Mouse (Mus musculus): ENCODE results near the gene Pgs1. TPM values are rescaled to one million over a fixed set of nuclear protein-coding genes. Genes with fewer than 3 reads are reported as not detected.
A peak's percentile ranks its signal among the peaks of the same experiment; 100 is the strongest.

The Pgs1 gene
- polyA plus RNA-seq, 1 experiment from 2014 or later: 47.4 TPM

DNA sequence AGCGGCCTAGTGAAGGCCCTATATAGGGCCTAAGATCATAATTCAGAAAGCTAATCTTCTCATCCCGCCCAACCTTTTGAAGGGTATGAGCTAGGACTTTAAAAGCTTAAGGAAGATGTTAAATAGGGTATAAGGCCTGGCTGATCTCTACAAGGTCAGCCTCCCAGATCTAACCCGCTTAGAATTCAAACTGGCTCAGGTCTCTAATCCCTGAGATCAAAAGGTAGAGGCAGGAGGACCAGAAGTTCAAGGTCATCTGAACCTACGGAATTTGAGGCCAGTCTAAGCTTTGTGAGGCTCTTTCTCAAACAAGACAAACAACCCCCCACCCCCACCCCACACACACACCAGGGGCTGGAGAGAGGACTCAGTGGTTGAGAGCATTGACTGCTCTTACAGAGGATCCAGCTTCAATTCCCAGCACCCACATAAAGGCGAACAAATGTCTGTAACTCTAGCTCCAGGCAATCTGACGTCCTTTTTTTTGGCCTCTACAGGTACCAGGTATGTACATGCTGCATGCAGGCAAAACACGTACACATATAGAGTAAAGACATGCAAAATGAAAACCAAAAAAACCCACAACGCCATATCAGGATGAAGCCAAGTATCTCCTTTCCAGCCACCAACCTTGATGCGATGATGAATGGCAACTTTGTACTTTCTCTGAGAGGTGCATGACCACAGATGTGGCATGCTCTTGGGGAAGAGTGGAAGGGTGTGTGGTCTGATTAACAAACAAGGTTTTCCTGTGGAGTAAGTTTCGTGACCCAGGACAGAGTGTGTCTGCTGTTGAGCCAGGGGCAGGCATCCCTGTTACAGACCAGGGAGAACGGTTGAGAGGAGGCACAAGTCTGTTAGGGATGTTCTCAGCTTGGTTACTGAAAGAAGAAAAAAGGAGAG is 13.2 kb upstream of the Pgs1 start:
- H3K36me3 ChIP-seq: no peaks in the 10 kb centered on the region
- no peak overlapping the region for H3K4me3 ChIP-seq
- no peak overlapping the region for H3K9ac ChIP-seq
- no peak overlapping the region for H3K27ac ChIP-seq
- peaks cover 47% of the 10 kb centered on the region for H3K4me1 ChIP-seq (replicated peaks)
- H3K27me3 ChIP-seq: peaks cover 21% of the 10 kb centered on the region; the same call in 1 of the 2 replicates
- no peak overlapping the region for H3K4me2 ChIP-seq
- WGBS: 64% methylated on average over 11 of the region's 11 CpGs
- no peaks in the 10 kb centered on the region for H3K9me3 ChIP-seq
- no peak for ATAC-seq (ENCODE audit: low FRiP score)

DNA sequence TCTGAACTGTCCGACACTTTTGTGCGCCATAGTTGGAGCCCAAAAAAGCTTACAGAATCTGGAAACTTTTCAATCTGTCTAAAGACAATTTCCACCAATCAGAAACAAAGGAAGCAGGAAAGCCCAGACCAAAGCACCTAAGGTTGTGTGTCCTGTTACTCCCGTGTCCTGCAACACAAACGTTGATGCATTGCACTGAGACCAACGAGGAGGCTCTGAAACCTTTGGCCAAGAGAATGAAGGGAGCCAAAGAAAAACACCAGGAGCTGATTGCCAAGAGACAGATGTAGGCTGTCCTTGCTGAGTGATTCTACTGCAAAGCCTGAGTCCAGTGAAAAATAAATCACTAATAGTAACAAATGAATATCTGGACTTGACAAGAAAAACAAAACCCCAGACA is 12.5 kb upstream of the Pgs1 start:
- Histone ChIP-seq H3K4me2 (no peak overlapping the region), H3K4me3 (no peak overlapping the region), H3K9me3 (no peaks in the 10 kb centered on the region), H3K27me3 (peaks cover 19% of the 10 kb centered on the region; the same call in 1 of the 2 replicates), H3K9ac (no peak overlapping the region), H3K36me3 (no peaks in the 10 kb centered on the region), H3K4me1 (replicated peaks) (peaks cover 40% of the 10 kb centered on the region), H3K27ac (no peak overlapping the region)
- WGBS: 43% methylated on average over 5 of the region's 5 CpGs
- ATAC-seq (ENCODE audit: low FRiP score): no peak

DNA sequence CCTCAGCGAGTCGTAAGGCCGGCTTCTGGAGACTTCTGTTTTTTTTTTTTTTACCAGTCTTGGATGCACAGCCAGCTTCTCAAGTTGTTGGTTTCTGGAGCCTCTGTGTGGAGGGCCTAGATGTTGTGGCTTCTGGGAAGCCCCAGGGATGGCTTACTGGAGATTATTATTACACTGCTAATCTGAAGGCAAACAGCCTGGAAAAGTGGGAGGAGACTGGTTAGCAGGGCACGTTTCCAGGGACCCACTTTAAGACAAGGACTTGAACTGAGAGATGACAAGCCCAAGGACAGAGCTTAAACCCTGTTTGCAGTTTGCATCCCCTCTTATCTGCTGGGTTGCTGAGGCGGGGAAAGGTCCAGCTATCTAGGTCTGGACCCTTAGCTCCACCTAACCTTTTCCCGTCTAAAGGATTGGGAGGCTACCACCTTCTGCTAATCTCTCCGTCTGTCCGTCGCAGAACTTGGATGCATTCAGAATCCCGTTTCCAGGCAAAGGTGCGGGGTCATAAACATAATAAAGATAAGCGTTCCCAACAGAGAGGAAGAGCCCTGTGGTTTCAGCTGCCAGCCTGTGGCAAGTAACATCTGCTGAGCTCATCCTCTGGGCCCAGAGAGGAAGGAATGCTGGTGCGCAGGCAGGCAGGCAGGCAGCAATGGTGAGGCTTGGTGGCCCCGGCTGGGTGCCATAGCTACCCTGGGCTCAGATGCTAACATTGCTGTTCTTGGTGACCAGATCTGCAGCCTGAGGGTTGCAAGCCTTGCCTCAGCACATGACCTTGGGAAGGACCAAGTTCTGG is 11.6 kb upstream of the Pgs1 start:
- Histone ChIP-seq H3K4me3 (no peak overlapping the region), H3K9me3 (no peaks in the 10 kb centered on the region), H3K9ac (0 out of 2 replicates have a peak overlapping the region, but pooled peaks have one; percentile 24), H3K36me3 (no peaks in the 10 kb centered on the region), H3K4me1 (replicated peaks) (peaks cover 35% of the 10 kb centered on the region), H3K4me2 (no peak overlapping the region), H3K27me3 (peaks cover 19% of the 10 kb centered on the region; the same call in 1 of the 2 replicates), H3K27ac (peak overlapping the region; percentile 84; the same call in 1 of the 2 replicates)
- no peak for ATAC-seq (ENCODE audit: low FRiP score)
- 21% methylated on average over 14 of the region's 14 CpGs for WGBS

DNA sequence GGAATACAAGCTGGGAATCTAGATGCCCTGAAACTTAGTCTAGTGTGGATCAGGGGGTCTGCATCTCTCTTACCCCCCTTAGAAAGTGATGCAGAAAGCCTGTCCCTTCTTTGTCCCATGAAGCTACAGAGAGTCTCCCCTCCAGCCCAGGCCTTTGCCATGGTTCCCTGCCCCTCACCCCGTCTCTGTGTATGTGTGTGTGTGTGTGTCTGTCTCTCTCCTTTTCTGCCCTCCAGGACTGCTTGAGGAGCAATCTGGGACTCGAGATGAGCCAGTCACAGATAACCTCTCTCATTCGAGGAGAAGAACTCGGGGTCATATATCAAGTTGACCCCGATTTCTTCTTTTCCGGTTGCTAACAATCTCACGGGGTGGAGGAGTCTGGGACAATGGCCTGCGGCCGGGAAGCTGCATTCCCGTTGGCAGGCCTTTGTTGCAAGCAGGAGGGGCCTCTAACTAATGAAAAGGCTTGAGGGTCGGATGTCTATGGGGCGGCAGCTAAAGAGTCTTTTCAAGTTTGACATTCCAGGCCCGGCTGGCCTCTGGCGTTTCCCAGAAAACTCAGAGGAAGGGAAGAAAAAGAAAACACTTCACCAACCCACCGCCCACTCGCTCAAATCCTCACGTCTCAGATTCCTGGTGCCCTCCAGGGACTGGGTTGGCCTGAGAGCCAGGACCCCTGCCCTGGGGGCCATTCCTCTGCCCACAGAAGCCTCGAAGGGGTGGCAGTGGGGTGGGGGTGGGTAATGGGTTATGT is 10.7 kb upstream of the Pgs1 start:
- Histone ChIP-seq H3K27me3 (peaks cover 18% of the 10 kb centered on the region; the same call in 1 of the 2 replicates), H3K27ac (peak overlapping the region; percentile 84), H3K9ac (peak overlapping the region; percentile 24; the same call in 1 of the 2 replicates), H3K4me1 (replicated peaks) (peaks cover 30% of the 10 kb centered on the region), H3K9me3 (no peaks in the 10 kb centered on the region), H3K36me3 (no peaks in the 10 kb centered on the region), H3K4me3 (no peak overlapping the region), H3K4me2 (no peak overlapping the region)
- 4% methylated on average over 18 of the region's 18 CpGs for WGBS
- ATAC-seq (ENCODE audit: low FRiP score): peak; percentile 43; the same call in 1 of the 2 replicates

DNA sequence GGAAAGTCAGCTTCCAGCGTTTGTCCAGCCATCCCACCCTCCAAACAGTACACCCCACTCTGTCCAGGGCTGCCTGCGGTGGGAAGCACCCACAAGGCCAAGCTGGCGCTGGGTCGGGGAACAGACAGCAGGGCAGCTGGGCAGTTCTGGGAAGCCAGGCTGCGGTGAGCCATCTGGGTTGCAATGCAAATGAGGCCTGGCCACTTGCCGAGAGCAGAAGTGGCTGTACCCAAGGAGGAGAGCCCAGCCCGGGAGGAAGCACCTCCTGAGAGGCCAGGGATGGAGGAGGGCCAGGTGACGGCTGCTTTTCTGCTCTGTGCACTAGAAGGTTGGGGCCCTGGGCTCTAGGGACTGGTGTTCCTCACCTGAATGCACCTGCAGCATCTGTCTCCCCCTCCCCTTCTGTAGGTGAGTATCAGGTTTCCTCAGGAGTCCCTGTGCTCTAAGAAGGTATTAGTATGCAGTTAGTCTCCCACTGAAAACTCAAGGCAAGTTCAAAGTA is 10.0 kb upstream of the Pgs1 start:
- 0 out of 2 replicates have a peak, but pooled peaks cover 13% of the 10 kb centered on the region for H3K27me3 ChIP-seq
- H3K9me3 ChIP-seq: no peaks in the 10 kb centered on the region
- H3K4me2 ChIP-seq: no peak overlapping the region
- H3K4me1 ChIP-seq (replicated peaks): peaks cover 30% of the 10 kb centered on the region
- H3K4me3 ChIP-seq: no peak overlapping the region
- no peaks in the 10 kb centered on the region for H3K36me3 ChIP-seq
- peak overlapping the region; percentile 36 for H3K9ac ChIP-seq
- H3K27ac ChIP-seq: peak overlapping the region; percentile 84
- peak; percentile 49 for ATAC-seq (ENCODE audit: low FRiP score)
- 3% methylated on average over 8 of the region's 8 CpGs for WGBS

DNA sequence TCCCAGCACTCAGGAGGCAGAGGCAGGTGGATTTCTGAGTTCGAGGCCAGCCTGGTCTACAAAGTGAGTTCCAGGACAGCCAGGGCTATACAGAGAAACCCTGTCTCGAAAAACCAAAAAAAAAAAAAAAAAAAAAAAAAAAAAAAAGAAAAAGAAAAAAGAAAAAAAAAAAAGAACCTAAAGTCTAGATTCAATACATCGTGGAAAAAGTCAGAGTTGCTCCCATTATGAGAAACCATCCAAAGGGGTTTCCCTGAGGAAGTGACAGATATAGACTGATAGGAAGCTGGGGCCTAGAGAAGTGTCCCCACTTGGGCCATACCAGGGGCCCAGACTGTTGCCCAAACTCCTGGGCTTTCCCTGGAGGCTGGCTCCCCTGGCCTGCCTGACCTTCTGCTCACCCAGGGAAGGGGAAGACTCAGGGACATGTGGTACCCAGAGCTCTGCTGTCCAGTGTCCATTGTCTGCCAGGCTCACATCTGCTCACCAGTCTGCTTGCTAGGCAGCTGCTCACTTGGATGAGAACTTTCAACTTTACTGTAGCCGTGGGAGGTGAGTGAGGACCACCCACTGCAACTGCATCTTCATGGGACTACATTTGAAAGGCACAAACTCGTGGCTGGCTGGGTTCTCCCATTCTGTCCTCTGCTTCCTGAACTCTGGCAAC is 8.3 kb upstream of the Pgs1 start:
- Histone ChIP-seq H3K9ac (no peak overlapping the region), H3K4me1 (replicated peaks) (peaks cover 30% of the 10 kb centered on the region), H3K36me3 (no peaks in the 10 kb centered on the region), H3K9me3 (no peaks in the 10 kb centered on the region), H3K4me2 (no peak overlapping the region), H3K27ac (no peak overlapping the region), H3K4me3 (no peak overlapping the region), H3K27me3 (0 out of 2 replicates have a peak, but pooled peaks cover 9% of the 10 kb centered on the region)
- no peak for ATAC-seq (ENCODE audit: low FRiP score)
- 60% methylated on average over 5 of the region's 5 CpGs for WGBS

DNA sequence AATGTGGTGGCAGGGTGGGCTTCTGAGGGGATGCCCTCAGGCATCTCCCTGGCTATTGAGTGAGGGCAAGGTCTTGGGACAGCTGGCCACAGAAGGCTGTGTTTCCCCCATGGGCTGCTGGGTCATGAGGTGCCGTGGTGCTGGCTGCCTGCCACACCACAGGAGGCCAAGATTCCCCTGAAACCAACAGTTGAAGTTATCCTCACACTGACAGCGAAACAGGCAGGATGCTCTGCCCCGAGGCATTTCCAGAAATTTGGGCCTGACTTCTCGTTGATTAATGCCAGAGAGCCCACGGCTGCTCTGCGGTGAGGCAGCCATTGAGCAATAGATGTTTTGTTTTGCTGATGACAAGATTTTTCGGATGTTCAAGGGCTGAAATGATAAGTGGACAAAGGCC is 6.7 kb upstream of the Pgs1 start:
- no peak overlapping the region for H3K4me2 ChIP-seq
- 58% methylated on average over 7 of the region's 7 CpGs for WGBS
- no peak overlapping the region for H3K27ac ChIP-seq
- no peaks in the 10 kb centered on the region for H3K36me3 ChIP-seq
- H3K9ac ChIP-seq: no peak overlapping the region
- no peak overlapping the region for H3K4me3 ChIP-seq
- 0 out of 2 replicates have a peak, but pooled peaks cover 5% of the 10 kb centered on the region for H3K27me3 ChIP-seq
- no peak for ATAC-seq (ENCODE audit: low FRiP score)
- no peaks in the 10 kb centered on the region for H3K9me3 ChIP-seq
- H3K4me1 ChIP-seq (replicated peaks): peaks cover 23% of the 10 kb centered on the region

DNA sequence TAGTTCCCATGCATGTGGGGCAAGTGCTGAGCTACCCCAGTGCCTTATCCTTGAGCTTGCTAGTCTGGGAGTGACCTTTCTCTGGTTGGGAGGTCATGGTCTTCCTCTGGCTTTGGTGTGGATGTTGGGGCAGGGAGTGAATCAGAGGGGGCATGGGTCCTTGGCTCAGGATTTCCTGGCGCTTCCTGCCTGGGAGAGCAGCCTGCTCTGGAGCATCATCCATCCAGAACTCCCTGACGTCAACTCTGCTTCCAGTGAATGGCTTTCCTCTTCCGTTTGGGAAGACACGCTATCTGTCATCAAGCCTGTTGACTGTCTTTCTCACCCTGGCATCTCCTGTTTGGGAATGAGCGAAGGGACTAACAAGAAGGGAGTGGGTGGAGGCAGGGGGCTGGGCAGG is 3.7 kb upstream of the Pgs1 start:
- Histone ChIP-seq H3K36me3 (no peaks in the 10 kb centered on the region), H3K9me3 (no peaks in the 10 kb centered on the region), H3K4me1 (replicated peaks) (peaks cover 10% of the 10 kb centered on the region), H3K27ac (no peak overlapping the region), H3K27me3 (no peaks in the 10 kb centered on the region), H3K4me3 (no peak overlapping the region), H3K9ac (no peak overlapping the region), H3K4me2 (no peak overlapping the region)
- no peak for ATAC-seq (ENCODE audit: low FRiP score)
- WGBS: 79% methylated on average over 5 of the region's 5 CpGs

DNA sequence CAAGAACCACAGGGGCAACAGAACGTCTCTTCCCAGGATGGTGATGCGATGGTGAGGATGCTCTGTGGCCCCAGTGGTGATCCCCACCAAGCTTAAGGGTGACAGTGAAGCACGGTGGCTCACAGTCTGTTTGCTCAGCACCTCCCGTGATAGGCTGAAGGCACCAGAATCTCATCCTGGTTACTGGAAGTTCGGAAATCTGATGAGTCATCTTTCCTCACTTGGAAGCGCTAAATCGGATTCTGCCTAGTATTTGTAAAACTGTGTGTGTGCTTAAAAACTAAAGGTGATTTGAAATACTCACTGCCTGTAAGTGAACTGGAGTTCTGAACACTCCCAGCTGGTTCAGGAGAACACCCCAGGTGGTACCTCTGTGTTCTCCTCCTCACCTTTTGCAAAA is 2.3 kb upstream of the Pgs1 start:
- H3K4me3 ChIP-seq: no peak overlapping the region
- ATAC-seq (ENCODE audit: low FRiP score): no peak
- no peak overlapping the region for H3K4me2 ChIP-seq
- no peaks in the 10 kb centered on the region for H3K36me3 ChIP-seq
- no peak overlapping the region for H3K9ac ChIP-seq
- H3K27ac ChIP-seq: no peak overlapping the region
- no peaks in the 10 kb centered on the region for H3K27me3 ChIP-seq
- 73% methylated on average over 7 of the region's 7 CpGs for WGBS
- peaks cover 24% of the 10 kb centered on the region for H3K4me1 ChIP-seq (replicated peaks)
- H3K9me3 ChIP-seq: no peaks in the 10 kb centered on the region

DNA sequence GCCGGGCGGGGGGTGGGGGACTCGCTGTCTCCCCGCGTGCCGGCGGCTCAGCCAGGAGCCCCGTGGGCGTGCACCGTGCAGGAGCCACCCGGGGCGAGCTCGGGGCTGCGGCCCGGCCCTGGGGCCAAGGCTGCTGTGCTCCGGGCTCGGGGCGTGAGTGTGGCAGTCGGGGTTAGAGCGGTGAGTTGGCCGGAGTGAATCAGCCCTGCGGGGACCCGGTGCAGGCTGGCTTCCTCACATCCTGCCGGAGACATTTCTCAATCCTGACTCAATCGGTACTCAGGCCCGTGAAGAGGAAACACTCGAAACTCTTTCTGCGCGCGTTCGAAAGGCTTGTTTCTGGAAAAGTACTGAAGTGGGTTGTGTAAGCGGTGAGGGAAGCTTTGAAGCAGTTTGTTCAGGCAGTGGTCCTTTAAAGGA is 950 bp downstream of the Pgs1 start:
- peak overlapping the region; percentile 95 for H3K27ac ChIP-seq
- no peaks in the 10 kb centered on the region for H3K9me3 ChIP-seq
- H3K36me3 ChIP-seq: no peaks in the 10 kb centered on the region
- peak overlapping the region; percentile 85 for H3K4me2 ChIP-seq
- peaks cover 53% of the 10 kb centered on the region for H3K4me1 ChIP-seq (replicated peaks)
- H3K4me3 ChIP-seq: peak overlapping the region; percentile 100
- H3K9ac ChIP-seq: peak overlapping the region; percentile 97
- peak; percentile 77 for ATAC-seq (ENCODE audit: low FRiP score)
- H3K27me3 ChIP-seq: no peaks in the 10 kb centered on the region
- 0% methylated on average over 31 of the region's 32 CpGs for WGBS

DNA sequence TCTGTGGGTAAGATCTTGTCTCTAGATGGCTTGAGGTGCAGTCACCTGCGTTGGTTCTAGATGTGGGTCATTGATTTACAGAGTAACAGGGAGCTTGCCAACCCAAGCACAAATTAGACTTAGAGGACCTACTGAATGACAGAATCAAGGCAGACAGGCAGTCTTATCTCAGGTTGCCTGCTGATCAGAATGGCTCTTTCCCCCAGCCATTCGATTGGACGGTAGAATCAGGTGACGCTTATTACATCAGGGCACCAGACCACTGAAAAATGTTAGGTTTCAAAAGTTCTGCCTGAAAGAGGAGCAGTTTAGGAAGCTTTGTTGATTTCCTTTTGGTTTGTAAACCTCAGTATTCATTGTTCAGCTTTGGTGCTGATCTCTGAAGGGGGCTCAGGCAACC is 1.9 kb downstream of the Pgs1 start:
- peak overlapping the region; percentile 100 for H3K4me3 ChIP-seq
- peak overlapping the region; percentile 85 for H3K4me2 ChIP-seq
- H3K27ac ChIP-seq: no peak overlapping the region
- H3K4me1 ChIP-seq (replicated peaks): peaks cover 58% of the 10 kb centered on the region
- 72% methylated on average over 4 of the region's 4 CpGs for WGBS
- H3K27me3 ChIP-seq: no peaks in the 10 kb centered on the region
- no peak for ATAC-seq (ENCODE audit: low FRiP score)
- no peaks in the 10 kb centered on the region for H3K36me3 ChIP-seq
- H3K9me3 ChIP-seq: no peaks in the 10 kb centered on the region
- peak overlapping the region; percentile 97; the same call in 1 of the 2 replicates for H3K9ac ChIP-seq
